In genomic region chr12:119960730-119961129, GRCm38 (mm10) we compare ENCODE assay signal across 9 mouse cellular contexts. TPM values are rescaled to one million over a fixed set of nuclear protein-coding genes. Genes with fewer than 3 reads are reported as not detected.
A peak's percentile ranks its signal among the peaks of the same experiment; 100 is the strongest.
DNase-seq lines count a peak whose midpoint lies in the region; ATAC-seq and TF ChIP-seq lines count a peak whose summit lies in the region.
"Had no signal": no experiment of that assay in that cellular context is flagged by ENCODE, and none has a peak within 500 bp of the region (broad histone marks: within the 10 kb centered on the region; RNA-seq: fewer than 3 reads in every experiment).

No protein-coding gene starts in this region.

- no peak overlapping the region for H3K4me2 ChIP-seq in forebrain, postnatal 0 days (ENCODE audit: low read depth)
- H3K4me2 ChIP-seq in forebrain, embryonic 12.5 days: no peak overlapping the region
- H3K4me2 ChIP-seq: heart, embryonic 15.5 days had no signal

- H3K27ac ChIP-seq in forebrain, postnatal 0 days (ENCODE audit: low read depth, low read length): no peak overlapping the region
- H3K27ac ChIP-seq in forebrain, embryonic 12.5 days: no peak overlapping the region
- H3K27ac ChIP-seq: heart, embryonic 15.5 days had no signal

- WGBS in forebrain, postnatal 0 days: 29% methylated on average over 1 of the region's 1 CpGs
- WGBS in forebrain, embryonic 12.5 days: 82% methylated on average over 1 of the region's 1 CpGs

- H3K36me3 ChIP-seq in forebrain, postnatal 0 days (ENCODE audit: insufficient read depth): no peaks in the 10 kb centered on the region
- H3K36me3 ChIP-seq in forebrain, embryonic 12.5 days (replicated peaks): no peaks in the 10 kb centered on the region
- H3K36me3 ChIP-seq: heart, embryonic 15.5 days had no signal

- H3K9me3 ChIP-seq in forebrain, postnatal 0 days (ENCODE audit: low read length): no peaks in the 10 kb centered on the region
- no peaks in the 10 kb centered on the region for H3K9me3 ChIP-seq in forebrain, embryonic 12.5 days
- H3K9me3 ChIP-seq: heart, embryonic 15.5 days had no signal

- TF ChIP-seq CTCF in forebrain, postnatal 0 days (IDR thresholded peaks at IDR 0.05; ENCODE audit: low read depth): no peak

- no peak overlapping the region for H3K9ac ChIP-seq in forebrain, postnatal 0 days
- no peak overlapping the region for H3K9ac ChIP-seq in forebrain, embryonic 12.5 days
- H3K9ac ChIP-seq: heart, embryonic 15.5 days had no signal

- H3K27me3 ChIP-seq in forebrain, postnatal 0 days (ENCODE audit: insufficient read depth, low read length): no peaks in the 10 kb centered on the region
- no peaks in the 10 kb centered on the region for H3K27me3 ChIP-seq in forebrain, embryonic 12.5 days
- H3K27me3 ChIP-seq: heart, embryonic 15.5 days had no signal

- ATAC-seq in forebrain, postnatal 0 days: 0 out of 2 replicates have a peak, but pooled peaks have one; percentile 42
- ATAC-seq in forebrain, embryonic 12.5 days (ENCODE audit: low FRiP score): no peak

- H3K4me1 ChIP-seq in forebrain, postnatal 0 days (ENCODE audit: insufficient read depth): no peaks in the 10 kb centered on the region
- no peaks in the 10 kb centered on the region for H3K4me1 ChIP-seq in forebrain, embryonic 12.5 days
- H3K4me1 ChIP-seq: heart, embryonic 15.5 days had no signal

- DNase-seq in forebrain, postnatal 0 days: peak; percentile 75
- peak; percentile 49 for DNase-seq in Muller cell, postnatal 12 days (ENCODE audit: inconsistent ontology term)
- DNase-seq in fibroblast of lung, adult 2 months (ENCODE audit: low read depth): peak; percentile 22
- DNase-seq in left cerebral cortex, adult 18-20 months (ENCODE audit: low spot score in 2 of 2): peak; percentile 31 to 37
- no peak for DNase-seq in yolk sac, embryonic 10.5 days (ENCODE audit: low spot score)
- no peak for DNase-seq in kidney, adult 11 months
- no peak for DNase-seq in kidney, adult 9 months

- no peak overlapping the region for H3K4me3 ChIP-seq in forebrain, postnatal 0 days (ENCODE audit: low read depth, low read length)
- no peak overlapping the region for H3K4me3 ChIP-seq in forebrain, embryonic 12.5 days (replicated peaks)
- H3K4me3 ChIP-seq: heart, embryonic 15.5 days had no signal

RNA-seq across cellular contexts. Expression of gene Tmem196, which starts 15.1 kb away (rescaled TPM):
- 13.4 and 16.0 TPM in 2 replicates for total RNA-seq in forebrain, postnatal 0 days (2014; rRNA removed)
- 3.5 and 11.4 TPM in 2 replicates for polyA plus RNA-seq in forebrain, postnatal 0 days (2015; fragmentation: Nextera tagmentation; extraction: Ambion mirVana)
- 3.6 and 4.2 TPM in 2 replicates for polyA plus RNA-seq in forebrain, embryonic 12.5 days (2016; fragmentation: Nextera tagmentation; extraction: Ambion mirVana)
- total RNA-seq in left cerebral cortex, adult 18-20 months (2021): 10 to 100 TPM; 26.5 to 33.5 TPM

Comparison
In these comparisons a context has a peak if more than half of its experiments do, and no peak if none do; other contexts are left out.
1. DNase-seq: peak in forebrain, postnatal 0 days (single experiment), Muller cell, postnatal 12 days (single experiment), fibroblast of lung, adult 2 months (single experiment) and left cerebral cortex, adult 18-20 months (2 of 2); none in yolk sac, embryonic 10.5 days (single experiment), kidney, adult 11 months (single experiment) and kidney, adult 9 months (single experiment).